Mouse (Mus musculus) testis, adult 2 months (tissue): ENCODE results near the gene Wasf1.

ENCODE experiments used
- CTCF ChIP-seq: fragments of 200-500 bp; IDR thresholded peaks from 2 replicates; pipeline ENCODE4 v1.5.1; 2012; ENCODE audit warnings: low read depth, mild to moderate bottlenecking, inconsistent platforms, low read length, moderate library complexity; ENCODE audit not compliant: control insufficient read depth, insufficient read depth, insufficient replicate concordance
- POLR2A ChIP-seq: fragments of 200-500 bp; IDR thresholded peaks from 2 replicates; pipeline ENCODE4 v1.6.1; 2012; ENCODE audit warnings: low read depth, mild to moderate bottlenecking, inconsistent platforms, low read length, moderate library complexity; ENCODE audit not compliant: control insufficient read depth

- no peak for TF ChIP-seq CTCF
- no peak for TF ChIP-seq POLR2A
These were observed 11.2 kb upstream of the Wasf1 start for GRCm38 (mm10) chr10:40872052-40872451.
